Mouse (Mus musculus) limb, embryonic 11.5 days (tissue): Measurements from ENCODE around the gene Rcor1. TPM values are rescaled to one million over a fixed set of nuclear protein-coding genes. Genes with fewer than 3 reads are reported as not detected.

Experiments
- ATAC-seq: fragments of 200-750 bp; cut with Nextera tagmentation; 2 replicates; pipeline ENCODE4 v1.8.0; 2017; ENCODE audit warnings: low read depth; ENCODE audit not compliant: insufficient number of reproducible peaks, low FRiP score, low TSS enrichment
- DNase-seq: peaks from one replicate; pipeline ENCODE4 v3.0.0-alpha.2; 2015; ENCODE audit warnings: low spot score
- H3K27ac ChIP-seq: fragments of 300-500 bp; sonication (generic); replicated peaks from 2 replicates; pipeline ENCODE4 v1.5.1; 2014; ENCODE audit warnings: low read depth, mild to moderate bottlenecking, low read length
- H3K27me3 ChIP-seq: fragments of 300-500 bp; sonication (generic); 2 replicates; pipeline ENCODE4 v1.6.1; 2014; ENCODE audit warnings: mild to moderate bottlenecking, low read length, mixed read lengths; ENCODE audit not compliant: control insufficient read depth, insufficient read depth
- H3K36me3 ChIP-seq: fragments of 300-500 bp; sonication (generic); 2 replicates; pipeline ENCODE4 v1.6.1; 2014; ENCODE audit warnings: mild to moderate bottlenecking, low read length, moderate library complexity, mixed read lengths; ENCODE audit not compliant: control insufficient read depth, insufficient read depth
- H3K4me1 ChIP-seq: fragments of 300-500 bp; sonication (generic); 2 replicates; pipeline ENCODE4 v1.6.1; 2014; ENCODE audit warnings: low read length, mixed read lengths; ENCODE audit not compliant: control insufficient read depth, insufficient read depth
- H3K4me2 ChIP-seq: fragments of 300-500 bp; sonication (generic); 2 replicates; pipeline ENCODE4 v1.6.1; 2014; ENCODE audit warnings: low read depth, mild to moderate bottlenecking, moderate library complexity; ENCODE audit not compliant: severe bottlenecking
- H3K4me3 ChIP-seq: fragments of 300-500 bp; sonication (generic); 2 replicates; pipeline ENCODE4 v1.5.1; 2014; ENCODE audit warnings: low read depth, low read length
- H3K9ac ChIP-seq: fragments of 300-500 bp; sonication (generic); 2 replicates; pipeline ENCODE4 v1.6.1; 2014; ENCODE audit warnings: mild to moderate bottlenecking, low read length
- H3K9me3 ChIP-seq: fragments of 300-500 bp; sonication (generic); 2 replicates; pipeline ENCODE4 v1.6.1; 2016; ENCODE audit warnings: low read length; ENCODE audit not compliant: control insufficient read depth
- WGBS: fragments of 180-500 bp; shearing (Covaris S2); extraction: QIAGEN DNeasy Blood & Tissue Kit; methylation state at CpG from one replicate; pipeline ENCODE4 v1.1.7; 2014; 5-methylcytosine and 5-hydroxymethylcytosine counted together
- polyA plus RNA-seq: library from polyadenylated mRNA; unstranded; fragments of >200 nt; fragmentation: Nextera tagmentation; extraction: Ambion mirVana; gene quantifications from 2 replicates; pipeline ENCODE4 v1.2.1, GENCODE M21; 2014

The Rcor1 gene
- polyA plus RNA-seq, 1 experiment from 2014 or later = 15.1 TPM

- H3K36me3 ChIP-seq = no peaks in the 10 kb centered on the region; the same call in 1 of the 2 replicates
- H3K4me3 ChIP-seq = no peak overlapping the region
- DNase-seq (no peak), ATAC-seq (no peak)
- no peaks in the 10 kb centered on the region for H3K9me3 ChIP-seq
- no peak overlapping the region for H3K27ac ChIP-seq
- WGBS = 73% methylated on average over 3 of the region's 3 CpGs
- no peaks in the 10 kb centered on the region for H3K4me1 ChIP-seq
- H3K27me3 ChIP-seq = no peaks in the 10 kb centered on the region
- H3K9ac ChIP-seq = no peak overlapping the region
- no peak overlapping the region for H3K4me2 ChIP-seq
These were observed 49.6 kb downstream of the Rcor1 start for GRCm38 (mm10) chr12:111088731-111089141.

- H3K36me3 ChIP-seq = no peaks in the 10 kb centered on the region; the same call in 1 of the 2 replicates
- ATAC-seq = no peak
- H3K4me1 ChIP-seq = no peaks in the 10 kb centered on the region
- no peaks in the 10 kb centered on the region for H3K9me3 ChIP-seq
- H3K27me3 ChIP-seq = no peaks in the 10 kb centered on the region
- no peak overlapping the region for H3K4me2 ChIP-seq
- WGBS = 89% methylated on average over 7 of the region's 7 CpGs
- DNase-seq = no peak
- H3K4me3 ChIP-seq = no peak overlapping the region
- H3K27ac ChIP-seq = no peak overlapping the region
- H3K9ac ChIP-seq = no peak overlapping the region
These were observed 50.0 kb downstream of the Rcor1 start for GRCm38 (mm10) chr12:111089145-111089544.

- Histone ChIP-seq H3K36me3 (no peaks in the 10 kb centered on the region; the same call in none of the 2 replicates), H3K9me3 (no peaks in the 10 kb centered on the region), H3K4me1 (no peaks in the 10 kb centered on the region), H3K9ac (no peak overlapping the region), H3K27ac (no peak overlapping the region), H3K27me3 (no peaks in the 10 kb centered on the region), H3K4me3 (no peak overlapping the region), H3K4me2 (no peak overlapping the region)
- DNase-seq (no peak), ATAC-seq (no peak)
These were observed 51.6 kb downstream of the Rcor1 start for GRCm38 (mm10) chr12:111090801-111091200.

- H3K4me1 ChIP-seq = no peaks in the 10 kb centered on the region
- no peak overlapping the region for H3K4me3 ChIP-seq
- H3K4me2 ChIP-seq = no peak overlapping the region
- no peak overlapping the region for H3K9ac ChIP-seq
- DNase-seq (no peak), ATAC-seq (no peak)
- WGBS = 80% methylated on average over 10 of the region's 10 CpGs
- H3K36me3 ChIP-seq = no peaks in the 10 kb centered on the region; the same call in none of the 2 replicates
- H3K27me3 ChIP-seq = no peaks in the 10 kb centered on the region
- no peaks in the 10 kb centered on the region for H3K9me3 ChIP-seq
- H3K27ac ChIP-seq = no peak overlapping the region
These were observed 52.8 kb downstream of the Rcor1 start for GRCm38 (mm10) chr12:111091981-111092380.

- ATAC-seq (no peak), DNase-seq (no peak)
- 88% methylated on average over 5 of the region's 5 CpGs for WGBS
- no peaks in the 10 kb centered on the region; the same call in none of the 2 replicates for H3K36me3 ChIP-seq
- no peak overlapping the region for H3K9ac ChIP-seq
- no peaks in the 10 kb centered on the region for H3K9me3 ChIP-seq
- no peaks in the 10 kb centered on the region for H3K4me1 ChIP-seq
- no peak overlapping the region for H3K4me3 ChIP-seq
- H3K27ac ChIP-seq = no peak overlapping the region
- H3K4me2 ChIP-seq = no peak overlapping the region
- no peaks in the 10 kb centered on the region for H3K27me3 ChIP-seq
These were observed 54.9 kb downstream of the Rcor1 start for GRCm38 (mm10) chr12:111094073-111094472.

GRCm38 (mm10) chr12:111095086-111095485 lies 55.9 kb downstream of the Rcor1 start:
- no peaks in the 10 kb centered on the region for H3K4me1 ChIP-seq
- no peak overlapping the region for H3K9ac ChIP-seq
- H3K4me3 ChIP-seq = no peak overlapping the region
- H3K9me3 ChIP-seq = no peaks in the 10 kb centered on the region
- H3K4me2 ChIP-seq = no peak overlapping the region
- 91% methylated on average over 6 of the region's 6 CpGs for WGBS
- H3K36me3 ChIP-seq = no peaks in the 10 kb centered on the region; the same call in none of the 2 replicates
- H3K27me3 ChIP-seq = no peaks in the 10 kb centered on the region
- ATAC-seq = no peak
- no peak overlapping the region for H3K27ac ChIP-seq
- no peak for DNase-seq

- Histone ChIP-seq H3K9me3 (no peaks in the 10 kb centered on the region), H3K9ac (no peak overlapping the region), H3K27me3 (no peaks in the 10 kb centered on the region), H3K36me3 (no peaks in the 10 kb centered on the region; the same call in none of the 2 replicates), H3K4me3 (no peak overlapping the region), H3K4me1 (no peaks in the 10 kb centered on the region), H3K4me2 (no peak overlapping the region), H3K27ac (no peak overlapping the region)
- DNase-seq (no peak), ATAC-seq (no peak)
- 94% methylated on average over 6 of the region's 6 CpGs for WGBS
These were observed 57.1 kb downstream of the Rcor1 start for GRCm38 (mm10) chr12:111096249-111096648.

GRCm38 (mm10) chr12:111097036-111097435 lies 57.9 kb downstream of the Rcor1 start:
- no peak overlapping the region for H3K9ac ChIP-seq
- WGBS = 95% methylated on average over 8 of the region's 8 CpGs
- H3K9me3 ChIP-seq = no peaks in the 10 kb centered on the region
- no peaks in the 10 kb centered on the region for H3K27me3 ChIP-seq
- no peaks in the 10 kb centered on the region; the same call in none of the 2 replicates for H3K36me3 ChIP-seq
- DNase-seq (no peak), ATAC-seq (no peak)
- no peak overlapping the region for H3K27ac ChIP-seq
- H3K4me3 ChIP-seq = no peak overlapping the region
- H3K4me2 ChIP-seq = no peak overlapping the region
- H3K4me1 ChIP-seq = no peaks in the 10 kb centered on the region

- no peaks in the 10 kb centered on the region for H3K9me3 ChIP-seq
- H3K4me2 ChIP-seq = no peak overlapping the region
- ATAC-seq (no peak), DNase-seq (no peak)
- no peaks in the 10 kb centered on the region for H3K4me1 ChIP-seq
- H3K27me3 ChIP-seq = no peaks in the 10 kb centered on the region
- H3K4me3 ChIP-seq = no peak overlapping the region
- peaks cover 29% of the 10 kb centered on the region for H3K36me3 ChIP-seq
- H3K27ac ChIP-seq = no peak overlapping the region
- WGBS = 94% methylated on average over 8 of the region's 8 CpGs
- H3K9ac ChIP-seq = no peak overlapping the region
These were observed 72.0 kb downstream of the Rcor1 start for GRCm38 (mm10) chr12:111111176-111111575.
